Mouse (Mus musculus) myocyte (in vitro differentiated cells): ENCODE measurements around the gene Epb41l5.

Source experiments
- E2F4 ChIP-seq: IDR thresholded peaks from one replicate; pipeline ENCODE4 v1.6.1; 2011; ENCODE audit warnings: mild to moderate bottlenecking, control low read depth, moderate library complexity; ENCODE audit not compliant: insufficient read depth
- MAX ChIP-seq: IDR thresholded peaks from one replicate; pipeline ENCODE4 v1.6.1; 2011; ENCODE audit warnings: low read depth, mild to moderate bottlenecking, control low read depth
- POLR2A ChIP-seq: IDR thresholded peaks from one replicate; pipeline ENCODE4 v1.6.1; 2011; ENCODE audit warnings: low read depth, mild to moderate bottlenecking, control low read depth, moderate library complexity; ENCODE audit not compliant: insufficient read length
- REST ChIP-seq: IDR thresholded peaks from one replicate; pipeline ENCODE4 v1.6.1; 2011; ENCODE audit warnings: mild to moderate bottlenecking, control low read depth, moderate library complexity; ENCODE audit not compliant: insufficient read depth, insufficient read length

DNA sequence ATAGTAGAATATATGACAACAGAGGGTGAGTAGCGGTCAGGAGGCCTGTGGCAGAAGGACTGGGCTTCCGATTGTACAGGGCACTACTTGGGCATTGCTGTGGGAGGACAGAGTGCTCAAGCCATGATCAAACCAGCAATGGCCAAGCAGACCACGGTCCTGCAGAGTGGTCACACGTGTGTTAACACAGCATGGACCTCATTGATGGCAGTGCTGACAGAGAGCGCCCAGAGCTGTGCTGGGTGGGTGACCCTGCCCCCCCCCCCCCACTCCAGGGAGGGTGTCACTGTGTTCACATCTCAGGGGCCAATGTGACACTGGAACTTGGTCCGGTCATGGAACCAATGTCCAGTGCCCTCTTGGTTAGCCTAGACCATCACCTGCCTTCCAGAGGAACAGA, 116.6 kb downstream of the Epb41l5 start:
- no peak for TF ChIP-seq POLR2A
- TF ChIP-seq MAX = no peak
- TF ChIP-seq REST = no peak
- TF ChIP-seq E2F4 = no peak
